Mouse (Mus musculus): Measurements from ENCODE around the gene 4930432K21Rik.

The 4930432K21Rik gene

GRCm38 (mm10) chr8:84192555-84192954 lies 44.7 kb downstream of the 4930432K21Rik start:
- peak; percentile 76 to 88 for DNase-seq (ENCODE audit: low spot score in 2 of 2)

DNA sequence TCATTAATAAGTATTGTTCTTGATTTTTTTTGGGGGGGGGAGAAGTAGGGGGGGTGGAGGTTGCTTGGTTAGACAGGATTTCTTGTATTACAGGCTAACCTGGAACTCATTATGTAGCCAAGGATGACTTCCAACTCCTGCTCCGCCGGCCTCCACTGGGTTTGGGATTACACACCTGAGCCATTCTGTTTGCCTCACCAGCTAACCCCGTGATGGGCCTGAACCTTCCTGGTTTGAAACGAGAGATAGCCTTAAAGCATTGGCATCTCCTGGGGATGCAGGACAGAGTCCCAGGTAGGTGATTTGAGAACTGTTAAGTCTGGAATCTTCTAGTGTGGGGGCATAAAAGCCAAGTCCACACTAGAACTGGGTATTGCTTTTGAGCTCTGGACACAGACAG lies 45.3 kb downstream of the 4930432K21Rik start:
- DNase-seq (ENCODE audit: low spot score in 2 of 2), result no peak

DNA sequence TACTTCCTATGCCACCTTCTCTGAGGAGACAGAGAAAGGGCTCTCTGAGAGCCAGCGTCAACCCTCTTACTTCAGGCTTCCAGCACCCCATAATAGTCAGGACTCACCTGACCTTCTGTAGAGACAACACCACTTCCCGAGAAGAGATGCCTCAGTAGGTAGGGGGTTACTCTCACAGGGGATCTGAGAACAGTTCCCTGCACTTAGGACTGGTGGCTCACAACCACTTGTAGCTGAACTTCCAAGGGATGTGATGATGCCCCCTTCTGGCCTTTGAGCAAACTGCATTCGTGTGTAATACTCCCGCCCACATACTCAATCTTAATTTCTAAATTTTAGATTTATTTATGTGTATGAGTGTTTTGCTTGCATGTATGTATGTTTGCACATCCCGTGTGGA lies 45.7 kb downstream of the 4930432K21Rik start:
- DNase-seq (ENCODE audit: low spot score in 2 of 2), result no peak

DNA sequence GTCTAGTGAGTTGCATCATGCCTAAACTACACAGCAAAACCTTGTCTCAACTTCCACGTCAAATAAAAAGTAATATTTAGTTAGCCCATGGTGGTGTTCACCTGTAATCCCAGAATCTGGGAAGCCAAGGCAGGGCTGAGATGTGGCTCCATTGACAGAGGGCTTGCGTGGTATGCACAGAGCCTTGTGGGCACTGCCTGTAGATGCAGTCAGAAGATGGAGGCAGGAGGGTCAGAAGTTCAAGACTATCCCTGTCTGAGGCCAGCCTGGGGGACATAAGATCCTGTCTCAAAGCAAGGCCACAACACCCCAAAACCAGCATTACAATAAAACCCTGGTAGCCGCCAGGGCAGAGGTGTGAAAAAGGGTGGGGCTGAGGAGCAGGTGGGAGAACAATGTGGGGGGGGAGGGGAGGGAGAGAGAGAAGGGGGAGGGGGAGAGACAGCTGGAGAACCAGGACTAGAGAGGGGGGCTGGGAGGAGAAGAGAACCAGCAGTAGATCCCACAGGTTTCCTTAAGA lies 46.5 kb downstream of the 4930432K21Rik start:
- DNase-seq (ENCODE audit: low spot score in 2 of 2), result no peak

GRCm38 (mm10) chr8:84197141-84197921 lies 49.5 kb downstream of the 4930432K21Rik start:
- peak; percentile 83 to 91 for DNase-seq (ENCODE audit: low spot score in 2 of 2)

DNA sequence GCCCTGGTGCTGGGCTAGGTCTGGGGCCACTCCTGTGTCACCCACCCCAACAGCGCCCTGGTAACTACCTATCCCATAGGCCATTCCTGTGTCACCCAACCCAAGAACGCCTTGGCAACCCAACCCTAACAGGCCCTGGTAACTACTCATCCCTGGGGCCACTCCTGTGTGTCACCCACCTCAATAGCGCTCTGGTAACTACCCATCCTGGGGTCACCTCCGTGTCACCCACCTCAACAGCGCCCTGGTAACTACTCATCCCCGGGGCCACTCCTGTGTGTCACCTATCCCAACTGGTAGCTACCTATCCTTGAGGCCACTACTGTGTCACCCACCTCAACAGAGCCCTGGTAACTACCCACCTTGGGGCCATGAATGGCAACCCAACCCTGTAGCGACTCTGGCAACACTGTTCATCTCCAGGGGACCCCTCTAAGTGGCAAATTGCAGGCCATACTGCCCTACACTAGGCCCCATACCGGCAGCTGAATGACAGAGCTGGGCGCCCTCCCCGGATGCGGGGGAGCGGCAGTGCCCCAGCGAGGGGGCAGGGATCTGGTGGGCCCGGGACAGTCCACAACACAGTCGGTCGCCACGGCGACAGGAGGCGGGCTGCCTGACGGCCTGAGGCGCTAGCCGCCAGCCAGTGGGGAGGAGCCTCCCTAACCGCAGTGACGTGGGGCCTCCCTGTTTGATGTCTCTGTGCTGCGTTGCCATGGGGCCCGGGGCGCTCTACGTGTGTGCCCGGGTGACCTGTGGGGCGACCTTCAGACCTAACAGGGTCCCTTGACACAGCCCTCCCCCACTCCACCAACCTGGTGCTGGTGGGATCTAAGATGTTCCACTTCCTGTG lies 50.3 kb downstream of the 4930432K21Rik start:
- peak; percentile 83 to 91 for DNase-seq (ENCODE audit: low spot score in 2 of 2)

DNA sequence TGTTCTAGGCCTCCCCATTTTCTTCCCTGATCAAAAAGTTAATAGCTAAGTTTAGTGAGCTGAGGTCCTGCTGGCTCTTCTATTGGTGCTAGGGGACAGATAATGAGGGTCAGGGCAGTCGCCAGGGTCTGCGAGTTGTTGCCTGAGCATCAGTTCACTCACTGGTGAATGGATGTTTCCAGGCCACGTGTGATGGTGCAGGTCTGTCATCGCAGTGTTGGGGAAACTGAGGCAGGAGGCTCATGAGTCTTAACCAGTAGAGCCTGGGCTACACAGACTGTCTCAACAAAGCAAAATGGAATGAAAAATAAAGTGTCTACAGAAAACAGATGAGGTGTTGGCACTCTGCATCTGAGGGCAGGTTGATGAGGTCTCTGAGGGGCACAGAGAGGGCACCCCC lies 51.0 kb downstream of the 4930432K21Rik start:
- no peak for DNase-seq (ENCODE audit: low spot score in 2 of 2)

- DNase-seq (ENCODE audit: low spot score in 2 of 2), result no peak
These were observed 51.7 kb downstream of the 4930432K21Rik start for GRCm38 (mm10) chr8:84199348-84200125.

DNA sequence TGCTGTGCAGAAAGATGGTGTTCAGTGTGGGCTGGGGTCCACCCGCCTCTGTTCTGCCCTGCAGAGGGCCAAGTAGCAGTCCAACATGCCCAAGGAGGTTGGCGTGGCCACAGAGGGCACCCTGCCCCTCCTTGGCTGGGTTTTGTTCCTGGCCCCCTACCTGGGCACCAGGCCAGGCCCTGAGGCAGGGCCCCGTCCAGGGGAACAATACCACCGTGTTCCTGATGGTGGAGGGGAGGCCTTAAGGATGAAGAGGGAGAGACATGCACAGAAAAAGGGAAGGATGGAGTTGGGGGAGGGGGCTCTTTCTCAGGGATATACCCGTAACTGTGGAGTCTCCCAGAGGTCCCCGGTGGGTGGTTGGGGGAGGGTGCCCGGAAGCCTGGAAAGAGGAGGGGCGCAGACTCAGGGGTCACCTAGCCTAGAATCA lies 52.3 kb downstream of the 4930432K21Rik start:
- DNase-seq (ENCODE audit: low spot score in 2 of 2), result no peak

- peak; percentile 80 to 85 for DNase-seq (ENCODE audit: low spot score in 2 of 2)
These were observed 53.1 kb downstream of the 4930432K21Rik start for GRCm38 (mm10) chr8:84200652-84201544.

- peak; percentile 70 to 74 for DNase-seq (ENCODE audit: low spot score in 2 of 2)
These were observed 53.9 kb downstream of the 4930432K21Rik start for GRCm38 (mm10) chr8:84201545-84202245.

- peak; percentile 65 to 69 for DNase-seq (ENCODE audit: low spot score in 2 of 2)
These were observed 54.6 kb downstream of the 4930432K21Rik start for GRCm38 (mm10) chr8:84202466-84202865.

GRCm38 (mm10) chr8:84202938-84203917 lies 55.4 kb downstream of the 4930432K21Rik start:
- peak; percentile 79 to 82 for DNase-seq (ENCODE audit: low spot score in 2 of 2)

- peak in 1 of 2 experiments; percentile 62 for DNase-seq (ENCODE audit: low spot score in 2 of 2)
These were observed 56.3 kb downstream of the 4930432K21Rik start for GRCm38 (mm10) chr8:84203975-84204772.

DNA sequence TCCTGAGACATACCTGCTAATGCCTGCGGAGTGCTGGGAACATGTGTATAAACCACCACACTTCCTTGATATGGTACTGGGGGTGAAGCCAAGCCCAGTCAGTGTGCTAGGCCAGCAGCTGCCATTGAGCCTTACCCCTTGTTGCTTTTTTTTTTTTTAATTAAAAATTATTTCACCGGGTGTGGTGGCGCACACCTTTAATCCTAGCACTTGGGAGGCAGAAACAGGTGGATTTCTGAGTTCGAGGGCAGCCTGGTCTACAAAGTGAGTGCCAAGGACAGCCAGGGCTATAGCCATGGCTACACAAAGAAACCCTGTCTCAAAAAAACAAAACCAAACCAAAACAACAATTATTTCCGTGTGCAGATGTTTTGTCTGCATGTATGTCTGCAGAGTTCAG lies 57.2 kb downstream of the 4930432K21Rik start:
- no peak for DNase-seq (ENCODE audit: low spot score in 2 of 2)

DNA sequence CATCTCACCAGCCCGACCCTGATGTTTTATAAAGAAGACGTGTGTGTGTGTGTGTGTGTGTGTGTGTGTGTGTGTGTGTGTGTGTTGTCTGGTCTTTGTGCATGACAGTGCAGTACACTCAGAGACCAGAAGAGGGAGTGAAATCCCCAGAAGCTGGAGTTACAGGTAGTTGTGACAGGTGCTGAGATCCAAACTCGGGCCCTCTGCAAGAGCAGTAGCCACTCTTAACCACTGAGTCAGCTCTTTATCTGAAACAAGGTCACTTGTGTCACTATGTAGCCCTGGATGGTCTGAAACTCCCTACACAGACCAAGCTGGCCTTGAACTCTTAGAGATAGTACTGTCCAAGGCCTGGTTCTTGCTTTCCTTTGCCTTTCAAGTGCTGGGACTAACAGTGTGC lies 58.8 kb downstream of the 4930432K21Rik start:
- DNase-seq (ENCODE audit: low spot score in 2 of 2), result no peak

DNA sequence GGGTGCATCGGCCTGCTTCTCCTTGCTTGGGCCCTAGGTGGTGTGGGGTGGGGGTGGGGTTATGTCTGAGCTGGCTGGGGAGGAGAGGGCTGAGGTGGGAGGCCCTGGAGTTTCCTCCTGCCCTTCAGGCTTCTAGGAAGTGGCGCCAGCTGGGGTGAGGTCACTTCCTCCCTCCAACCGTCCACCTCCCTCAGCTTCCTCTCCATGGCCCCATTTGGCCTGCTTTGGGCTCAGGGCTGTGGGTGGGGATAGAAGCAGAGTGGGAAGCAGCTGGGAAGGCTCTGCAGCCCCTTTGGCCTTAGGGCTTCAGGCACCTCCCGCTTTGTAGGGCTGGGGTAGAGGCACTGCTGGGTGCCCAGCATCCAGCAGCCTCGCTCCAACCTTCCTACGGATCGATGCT lies 60.0 kb downstream of the 4930432K21Rik start:
- DNase-seq (ENCODE audit: low spot score in 2 of 2), result peak; percentile 66 to 71
